Mouse (Mus musculus) gastrocnemius, postnatal 25 days (tissue): Measurements from ENCODE around the gene Srebf2. TPM values are rescaled to one million over a fixed set of nuclear protein-coding genes. Genes with fewer than 3 reads are reported as not detected.
"Not testable (repeated sequence)": the region's sequence is repeated elsewhere in the genome, so short reads cannot be mapped to it uniquely, and the experiment has no call there.

Experiments used
- DNase-seq: peaks from one replicate; pipeline ENCODE4 v3.0.0; 2022
- long read RNA-seq, 2 experiments: library from polyadenylated mRNA; stranded (forward); transcript quantifications; one replicate each; pipeline ENCODE4 v2.0.0; 2021
- total RNA-seq, 2 experiments: library from RNA; stranded (reverse); gene quantifications; 1 replicate in 1 of 2; 2 replicates in 1 of 2; pipeline ENCODE4 v1.2.3; 2021

Gene Srebf2
- 10 to 100 TPM; 12.1 to 14.1 TPM for total RNA-seq
- long read RNA-seq, experiment 1, partial matches to known transcripts = 0 of 22 reads
- long read RNA-seq, experiment 1, other reads (novel, unspliced or antisense) = 21 of 22 reads
- long read RNA-seq, experiment 2, full-length matches to known transcripts = 3 of 13 reads
- long read RNA-seq, experiment 2, partial matches to known transcripts = 0 of 13 reads
- long read RNA-seq, experiment 2, other reads (novel, unspliced or antisense) = 10 of 13 reads

- DNase-seq = peak; percentile 99
These were observed at the start of gene Srebf2 for GRCm38 (mm10) chr15:82146770-82147610. TSS of gene Srebf2 (plus strand) at chr15:82147181.

DNA sequence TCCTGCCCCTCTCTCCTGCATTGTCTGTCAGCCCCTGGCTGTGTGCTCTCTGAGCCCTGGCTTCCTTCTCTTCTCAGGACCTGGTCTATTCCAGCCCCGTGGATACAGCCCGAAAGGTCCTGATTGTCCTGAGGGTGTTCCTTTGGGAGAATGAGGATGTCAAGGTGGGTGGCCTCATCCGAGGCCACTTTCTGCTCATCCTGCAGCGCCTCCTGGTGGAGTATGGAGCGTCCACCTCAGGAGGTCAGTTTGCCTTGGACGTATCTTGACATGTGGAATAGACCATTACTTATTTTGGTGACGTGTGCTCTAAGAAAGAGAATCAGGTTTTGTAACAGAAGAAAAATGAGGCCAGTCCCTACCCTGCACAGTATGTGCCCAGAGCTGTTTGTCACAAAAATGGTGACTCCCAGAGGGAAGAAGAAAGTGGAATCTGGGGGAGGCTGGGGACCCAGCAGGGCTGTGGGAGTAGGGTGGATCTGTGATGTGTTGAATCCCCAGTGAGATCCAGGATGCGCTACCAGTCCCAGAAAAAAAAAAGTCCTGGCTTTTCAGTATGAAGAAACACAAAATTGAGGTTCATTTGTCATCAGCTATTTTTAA lies 39.9 kb upstream of the Srebf2 start:
- DNase-seq = no peak

GRCm38 (mm10) chr15:82120544-82120943 lies 26.4 kb upstream of the Srebf2 start:
- DNase-seq = no peak

- DNase-seq = not testable (repeated sequence)
These were observed 20.3 kb upstream of the Srebf2 start for GRCm38 (mm10) chr15:82126690-82127089.

GRCm38 (mm10) chr15:82127426-82128374 lies 19.3 kb upstream of the Srebf2 start, which contains the start of gene Ccdc134:
TSS of gene Ccdc134 (plus strand) at chr15:82127922.
- DNase-seq = peak; percentile 97

- no peak for DNase-seq
These were observed 18.6 kb upstream of the Srebf2 start for GRCm38 (mm10) chr15:82128398-82128797.

DNA sequence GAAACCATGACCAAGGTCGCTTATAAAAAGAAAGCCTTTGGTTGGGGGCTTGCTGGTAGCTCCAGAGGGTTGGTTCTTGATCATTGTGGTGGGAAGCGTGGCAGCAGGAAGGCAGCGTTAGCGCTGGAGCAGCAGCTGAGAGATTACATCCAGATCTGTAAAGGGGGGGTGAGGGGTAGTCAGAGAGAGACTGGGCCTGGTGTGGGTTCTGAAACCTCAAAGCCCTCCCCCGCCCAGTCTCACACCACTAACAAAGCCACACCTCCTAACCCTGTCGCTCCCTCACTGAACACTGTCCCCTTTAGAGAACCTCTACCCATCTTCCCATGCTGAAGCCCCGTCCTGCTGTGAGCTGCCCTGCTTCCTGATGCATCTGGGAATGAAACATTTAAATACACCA lies 16.4 kb upstream of the Srebf2 start:
- no peak for DNase-seq

DNA sequence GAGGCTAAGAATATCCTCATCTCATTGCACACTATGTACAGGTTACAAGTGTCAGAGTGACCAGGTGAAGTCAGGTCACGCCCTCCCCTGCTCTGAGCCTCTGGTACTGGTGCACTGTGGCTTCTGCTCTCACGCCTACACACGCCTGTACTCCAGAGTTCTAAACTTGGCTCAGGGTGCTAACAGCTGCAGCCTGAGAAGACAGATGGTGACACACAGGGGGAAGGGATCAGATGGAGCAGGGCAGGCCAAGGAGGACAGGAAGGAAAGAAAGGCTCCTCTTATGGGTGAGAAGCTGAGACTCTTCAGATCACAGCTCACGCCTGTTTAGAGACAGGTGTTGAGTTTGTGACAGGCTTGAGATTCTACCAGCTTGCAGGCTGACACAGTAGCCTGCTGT lies 11.6 kb upstream of the Srebf2 start:
- DNase-seq = peak; percentile 77

DNA sequence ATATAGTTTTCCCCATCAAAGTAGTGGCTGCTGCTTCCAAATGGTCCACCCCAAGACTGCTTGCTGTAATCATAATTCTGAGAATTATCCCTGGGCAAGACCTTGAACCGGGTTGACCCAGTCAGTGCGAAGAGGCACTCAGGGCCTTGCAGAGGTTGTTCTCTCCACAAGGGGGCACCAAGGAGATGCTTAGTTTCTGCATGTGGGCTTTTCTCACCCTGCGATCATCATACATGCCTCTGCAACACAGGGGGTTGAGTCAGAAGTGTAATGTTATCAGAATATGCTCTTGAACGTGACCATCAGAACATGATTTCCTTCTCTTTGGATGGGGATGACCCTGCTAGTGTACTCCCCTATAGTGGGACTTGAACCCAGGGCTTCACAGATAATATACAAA lies 8.4 kb upstream of the Srebf2 start:
- peak; percentile 27 for DNase-seq

DNA sequence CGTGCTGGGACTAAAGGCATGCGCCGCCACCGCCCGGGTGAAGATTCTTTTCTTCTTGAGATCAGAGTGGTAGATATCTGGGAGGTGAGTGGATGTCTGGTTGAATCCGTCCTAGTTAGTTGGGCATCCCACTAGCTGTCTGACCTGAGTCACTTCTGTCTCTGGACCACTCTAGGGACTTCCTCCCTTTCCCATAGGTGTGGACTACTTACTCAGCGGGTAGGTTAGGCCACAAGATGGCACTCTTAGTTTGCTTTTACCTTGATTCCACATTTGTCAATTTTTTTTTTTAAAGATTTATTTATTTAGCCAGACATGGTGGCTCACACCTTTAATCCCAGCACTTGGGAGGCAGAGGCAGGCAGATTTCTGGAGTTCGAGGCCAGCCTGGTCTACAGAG lies 7.8 kb upstream of the Srebf2 start:
- no peak for DNase-seq

DNA sequence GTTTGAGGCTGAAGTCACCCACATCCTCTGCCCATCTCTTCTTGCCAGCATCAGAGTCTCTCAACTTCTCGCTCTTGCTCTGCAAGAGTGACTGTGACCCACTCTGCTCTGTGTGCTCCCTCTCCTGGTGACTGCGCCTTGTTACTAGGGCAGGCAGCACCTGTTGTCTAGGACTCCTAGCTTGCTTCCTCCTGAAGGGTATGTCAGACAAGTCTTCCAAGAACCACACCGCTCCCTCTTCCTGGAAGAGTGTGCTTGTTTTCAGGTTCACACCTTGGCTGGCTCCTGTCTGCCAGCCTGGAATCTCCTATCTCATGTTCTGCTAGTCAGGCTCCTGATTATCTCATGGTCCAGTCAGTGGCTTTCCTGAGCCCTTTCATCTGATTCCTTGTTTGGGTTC lies 6.6 kb upstream of the Srebf2 start:
- no peak for DNase-seq

DNA sequence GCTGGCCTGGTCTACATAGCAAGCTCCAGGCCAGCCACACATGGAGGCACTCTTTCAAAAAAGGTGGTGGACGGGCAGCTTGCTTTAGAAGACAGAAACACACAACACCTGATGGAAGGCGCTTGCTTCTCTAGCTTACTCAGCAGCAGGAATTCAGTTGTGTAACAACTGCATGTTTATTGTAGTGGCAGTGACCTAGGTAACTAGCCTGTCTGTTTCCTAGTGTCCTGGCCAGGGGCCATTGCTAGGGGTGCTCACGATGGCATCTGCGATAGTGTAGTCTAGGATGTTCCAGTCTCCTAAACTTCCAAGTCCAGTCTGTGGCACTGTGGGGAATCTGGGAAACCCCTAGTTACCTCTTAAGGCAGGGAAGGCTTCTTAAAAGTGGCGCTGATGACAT lies 2.8 kb upstream of the Srebf2 start:
- no peak for DNase-seq

GRCm38 (mm10) chr15:82145408-82145807 lies 1.6 kb upstream of the Srebf2 start:
- DNase-seq = no peak

- no peak for DNase-seq
These were observed 871 bp upstream of the Srebf2 start for GRCm38 (mm10) chr15:82145851-82146769.

- peak; percentile 61 for DNase-seq
These were observed 680 bp downstream of the Srebf2 start for GRCm38 (mm10) chr15:82147611-82148111.

DNA sequence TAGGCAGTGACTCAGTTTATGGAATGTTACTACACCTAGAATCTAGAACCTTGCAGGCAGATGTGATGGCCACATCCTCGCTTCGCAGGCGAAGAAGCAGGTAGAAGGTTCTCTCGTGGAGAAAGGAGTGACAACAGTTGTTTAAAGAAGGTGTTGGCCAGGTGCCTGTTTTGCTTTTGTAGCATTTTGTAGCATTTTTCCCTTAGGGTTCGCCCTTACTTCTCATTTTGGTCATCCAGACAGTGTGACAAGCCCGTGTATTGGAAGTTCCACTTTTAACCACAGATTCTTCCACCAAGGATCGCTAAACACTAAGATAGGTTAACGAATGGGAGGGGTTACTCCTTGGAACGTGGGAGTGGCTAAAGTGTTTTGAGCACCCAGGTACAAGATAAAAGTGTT lies 1.5 kb downstream of the Srebf2 start:
- no peak for DNase-seq

- no peak for DNase-seq
These were observed 3.1 kb downstream of the Srebf2 start for GRCm38 (mm10) chr15:82150042-82150441.

DNA sequence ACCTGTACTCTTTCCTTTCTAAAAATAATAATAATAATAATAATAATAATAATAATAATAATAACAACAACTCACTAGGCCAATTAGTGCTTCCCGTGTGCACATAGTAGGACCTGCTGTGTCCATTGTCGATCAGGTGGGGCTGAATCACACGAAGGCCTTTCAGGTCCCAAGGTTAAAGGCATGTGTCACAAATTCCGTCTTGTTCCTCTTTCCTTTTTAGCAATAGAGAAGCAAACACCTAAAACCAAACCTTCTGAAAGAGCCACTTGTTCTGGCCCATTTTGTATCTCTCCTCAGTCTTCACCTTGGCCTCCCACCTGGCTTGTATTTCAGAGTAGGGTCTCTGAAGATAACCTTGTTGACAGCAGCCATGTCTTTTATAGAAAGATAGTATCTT lies 4.2 kb downstream of the Srebf2 start:
- no peak for DNase-seq

- DNase-seq = no peak
These were observed 5.0 kb downstream of the Srebf2 start for GRCm38 (mm10) chr15:82152022-82152421.

GRCm38 (mm10) chr15:82152435-82152834 lies 5.5 kb downstream of the Srebf2 start:
- DNase-seq = no peak

GRCm38 (mm10) chr15:82156298-82156697 lies 9.3 kb downstream of the Srebf2 start:
- no peak for DNase-seq
